Mouse (Mus musculus) layer of hippocampus, adult 18-20 months (tissue): ENCODE results near the gene Chn1. TPM values are rescaled to one million over a fixed set of nuclear protein-coding genes. Genes with fewer than 3 reads are reported as not detected.

Source experiments
- DNase-seq, 2 experiments: peaks; one replicate each; pipeline ENCODE4 v3.0.0; 2022; ENCODE audit warnings: low spot score in 2 of 2
- total RNA-seq, 2 experiments: library from RNA; stranded (reverse); gene quantifications; 2 replicates each; pipeline ENCODE4 v1.2.3; 2021

The Chn1 gene
- total RNA-seq, 2 experiments from 2014 or later = 1,648 to 1,811 TPM

DNA sequence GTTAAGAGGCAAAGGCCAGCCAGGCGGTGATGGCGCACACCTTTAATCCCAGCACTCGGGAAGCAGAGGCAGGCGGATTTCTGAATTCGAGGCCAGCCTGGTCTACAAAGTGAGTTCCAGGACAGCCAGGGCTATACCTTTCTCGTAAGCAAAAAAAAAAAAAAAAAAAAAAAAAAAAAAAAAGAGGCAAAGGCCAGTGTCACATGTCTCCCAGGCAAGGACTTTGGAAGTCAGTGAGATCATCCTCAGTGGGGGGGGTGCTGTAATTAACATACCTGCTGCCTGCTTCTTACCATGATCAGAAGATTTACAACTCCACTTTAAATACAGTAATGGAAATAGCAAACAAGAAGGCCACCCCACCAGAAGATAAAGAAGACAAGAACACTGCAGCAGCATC, 137.5 kb downstream of the Chn1 start:
- no peak for DNase-seq

DNA sequence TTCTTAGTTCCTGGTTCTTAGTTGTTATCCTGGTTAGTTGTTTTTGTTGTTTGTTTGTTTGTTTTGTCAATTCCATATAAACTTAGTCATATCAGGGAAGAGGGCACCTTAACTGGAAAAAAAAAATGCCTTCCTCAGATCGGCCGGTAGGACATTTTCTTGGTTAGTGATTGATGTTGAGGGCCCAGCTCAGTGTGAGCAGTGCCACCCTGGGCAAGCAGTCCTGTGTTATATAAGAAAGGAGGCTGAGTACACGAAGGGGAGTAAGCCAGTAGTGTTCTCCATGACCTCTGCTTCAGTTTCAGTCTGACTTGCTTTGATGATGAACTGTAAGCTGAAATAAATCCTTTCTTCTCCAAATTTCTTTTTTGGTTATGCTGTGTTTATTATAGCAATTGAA, 138.8 kb downstream of the Chn1 start:
- DNase-seq = no peak

DNA sequence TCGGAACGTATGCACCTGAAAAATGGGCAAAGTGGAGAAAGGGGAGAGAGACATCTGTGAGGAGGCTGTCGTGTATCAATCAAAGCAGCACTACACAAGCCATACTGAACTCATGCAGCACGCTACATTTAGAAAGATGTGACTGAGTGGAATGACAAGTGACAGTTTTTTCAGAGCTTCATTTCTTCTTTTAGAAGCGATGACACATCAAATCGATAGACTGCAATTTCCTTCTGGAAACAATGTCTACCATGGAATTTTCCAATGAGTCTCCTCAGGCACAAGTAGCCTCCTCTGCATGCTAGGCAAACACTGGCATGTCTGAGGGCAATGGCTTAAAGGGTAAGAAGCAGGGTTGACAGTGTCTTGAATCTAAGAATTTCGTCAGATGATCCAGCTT, 143.3 kb downstream of the Chn1 start:
- no peak for DNase-seq

DNA sequence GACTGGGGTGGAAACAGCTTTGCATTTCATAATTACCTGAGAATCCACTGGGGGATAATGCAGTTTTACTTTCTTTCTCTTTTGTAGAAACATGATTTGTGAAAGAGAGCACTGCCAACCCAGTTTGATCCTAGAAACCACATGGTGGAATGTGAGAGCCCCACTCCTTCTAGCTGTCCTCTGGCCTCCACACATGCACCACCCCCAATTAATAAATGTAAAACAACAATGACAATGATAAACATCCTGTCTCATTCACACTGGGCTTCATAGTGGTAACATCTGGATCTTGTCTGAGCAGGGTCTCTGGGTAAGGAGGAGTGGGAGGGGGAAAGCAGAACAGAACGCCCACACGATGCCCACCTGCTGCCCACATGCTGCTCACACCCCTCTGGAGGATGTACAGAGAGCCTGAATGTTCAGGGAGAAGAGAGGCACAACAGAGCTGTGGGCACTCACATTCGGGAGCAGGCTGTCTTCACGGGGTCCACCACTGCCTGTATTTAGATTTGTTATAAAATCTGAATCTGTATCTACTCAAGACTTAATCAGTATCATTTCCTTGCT, 156.6 kb downstream of the Chn1 start:
- DNase-seq = no peak

DNA sequence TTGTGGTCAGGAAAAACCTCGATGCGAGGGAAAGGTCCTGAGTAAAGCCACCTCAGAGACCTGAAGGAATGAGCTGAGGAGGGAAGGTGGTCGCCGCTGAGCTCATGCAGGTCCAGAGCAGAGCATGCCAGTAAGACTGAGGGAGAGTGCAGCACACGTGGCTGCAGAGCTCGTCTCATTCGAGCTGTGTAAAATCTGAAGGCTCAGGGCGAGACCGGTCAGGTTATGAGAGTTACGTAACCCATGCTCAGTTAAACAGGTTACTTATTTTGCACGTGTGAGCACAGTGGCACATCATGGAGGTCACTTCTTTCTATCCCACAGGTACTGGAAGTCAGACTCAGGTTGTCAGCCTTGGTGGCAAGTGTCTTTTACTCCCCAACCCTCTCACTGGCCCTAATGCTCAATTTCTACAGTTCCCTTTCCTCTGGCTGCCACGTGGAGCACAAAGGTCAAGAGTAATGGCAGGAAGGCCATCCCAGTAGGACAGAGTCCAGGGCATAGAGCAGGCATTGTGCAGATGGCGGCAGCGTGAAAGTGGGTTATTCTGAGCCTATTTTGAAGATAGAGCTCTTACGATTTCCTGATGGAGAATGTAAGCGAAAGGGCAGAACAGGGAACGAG, 158.6 kb downstream of the Chn1 start:
- DNase-seq = no peak

DNA sequence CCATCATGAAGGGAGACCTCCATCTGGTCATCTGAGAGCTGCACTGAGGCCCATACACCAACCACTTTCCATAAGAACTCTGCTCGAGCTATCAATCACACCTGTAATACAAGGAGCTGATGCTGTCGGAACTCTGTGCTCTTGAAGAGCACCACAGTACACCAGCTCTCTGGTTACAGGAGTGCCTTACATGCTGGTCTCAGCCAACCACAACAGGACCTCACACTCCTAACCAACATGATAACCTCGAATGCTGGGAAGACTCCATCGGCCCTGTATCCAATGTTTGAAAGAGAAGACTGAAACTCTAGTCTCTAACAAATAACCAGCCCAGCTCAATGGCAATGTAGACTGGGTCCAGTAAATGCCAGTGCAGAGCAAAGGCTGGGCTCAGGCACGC, 159.7 kb downstream of the Chn1 start:
- DNase-seq = peak in 1 of 2 experiments; percentile 0

DNA sequence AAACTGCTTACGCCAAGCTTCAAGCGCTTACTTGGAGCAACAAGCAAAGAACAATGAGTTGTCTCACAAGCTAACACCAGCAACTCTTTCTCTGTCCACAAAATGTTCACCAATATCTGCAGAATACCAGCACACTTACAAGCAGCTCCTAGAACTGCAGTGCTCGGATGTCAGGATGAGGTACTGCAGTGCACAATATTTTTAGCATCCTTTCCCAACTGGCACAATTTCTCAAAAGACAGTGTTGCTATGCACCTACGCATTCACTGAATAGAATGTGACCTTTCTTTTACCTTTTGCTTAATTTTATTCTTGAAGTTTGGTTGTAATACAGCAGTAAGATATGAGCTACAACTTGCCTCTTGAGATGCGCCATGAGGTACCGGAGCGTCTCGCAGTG, 160.8 kb downstream of the Chn1 start:
- DNase-seq = peak in 1 of 2 experiments; percentile 17

DNA sequence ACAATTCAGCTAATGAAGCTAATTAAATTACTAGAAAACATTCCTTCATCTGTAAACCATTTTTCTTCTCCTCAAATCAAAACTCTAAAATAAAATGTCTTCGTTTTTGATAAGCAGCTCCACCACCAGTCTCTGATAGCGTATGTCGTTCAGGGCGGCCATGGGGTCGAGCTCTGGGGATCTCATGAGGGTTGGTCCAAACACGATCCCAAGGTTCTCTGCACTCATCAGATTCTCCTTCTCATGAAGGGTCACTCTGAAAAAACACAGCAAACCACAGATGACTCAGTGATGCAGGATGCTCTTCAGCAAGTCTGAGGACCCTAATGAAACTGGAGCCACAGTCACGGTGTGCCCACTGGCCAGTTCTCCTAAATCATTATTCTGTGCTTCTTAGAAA, 162.2 kb downstream of the Chn1 start:
- DNase-seq = no peak

DNA sequence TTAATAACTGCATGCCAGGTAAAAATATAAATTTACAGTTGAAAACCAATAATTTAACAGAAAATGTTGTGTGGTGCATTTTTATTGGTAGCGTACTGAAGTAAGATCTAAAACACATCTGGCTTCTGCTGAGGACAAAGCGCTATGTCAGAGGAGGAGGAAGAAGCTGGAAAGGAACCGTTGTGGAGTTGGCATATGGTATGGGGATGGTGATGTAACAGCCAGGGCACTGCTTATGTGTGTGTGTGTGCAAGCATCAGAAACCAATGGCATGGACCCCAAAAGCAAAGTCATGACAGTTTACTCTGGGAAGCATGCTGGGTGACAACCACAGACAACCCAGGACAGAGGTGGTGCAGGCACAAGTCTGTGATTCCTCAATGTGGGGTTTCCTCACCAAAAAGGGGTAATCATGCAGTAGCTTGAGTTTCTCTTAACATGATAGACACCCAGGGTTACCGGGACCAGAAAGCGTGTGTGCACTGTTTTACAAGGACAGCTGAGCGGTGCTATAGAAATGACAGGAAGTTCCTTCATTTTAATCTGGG, 162.7 kb downstream of the Chn1 start:
- DNase-seq = no peak

DNA sequence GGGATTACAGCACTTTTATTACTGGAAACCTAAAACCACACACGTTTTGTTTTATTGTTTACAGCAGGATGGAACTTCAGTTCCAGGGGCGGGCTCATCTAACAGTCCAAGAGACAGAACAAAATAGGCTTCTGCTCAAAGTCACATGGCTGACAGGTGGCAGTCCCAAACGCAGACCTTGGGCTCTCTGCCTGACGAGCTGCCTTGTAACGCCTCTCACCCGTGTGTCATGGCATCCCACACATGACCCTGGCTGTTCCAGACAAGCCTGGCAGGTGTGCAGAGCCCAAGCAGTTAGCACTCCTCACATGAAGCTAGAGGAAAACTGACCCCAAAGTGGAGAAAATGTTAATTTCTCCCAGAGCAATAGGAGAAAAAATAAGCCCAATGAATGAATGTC, 163.3 kb downstream of the Chn1 start:
- DNase-seq = peak; percentile 66 to 87

DNA sequence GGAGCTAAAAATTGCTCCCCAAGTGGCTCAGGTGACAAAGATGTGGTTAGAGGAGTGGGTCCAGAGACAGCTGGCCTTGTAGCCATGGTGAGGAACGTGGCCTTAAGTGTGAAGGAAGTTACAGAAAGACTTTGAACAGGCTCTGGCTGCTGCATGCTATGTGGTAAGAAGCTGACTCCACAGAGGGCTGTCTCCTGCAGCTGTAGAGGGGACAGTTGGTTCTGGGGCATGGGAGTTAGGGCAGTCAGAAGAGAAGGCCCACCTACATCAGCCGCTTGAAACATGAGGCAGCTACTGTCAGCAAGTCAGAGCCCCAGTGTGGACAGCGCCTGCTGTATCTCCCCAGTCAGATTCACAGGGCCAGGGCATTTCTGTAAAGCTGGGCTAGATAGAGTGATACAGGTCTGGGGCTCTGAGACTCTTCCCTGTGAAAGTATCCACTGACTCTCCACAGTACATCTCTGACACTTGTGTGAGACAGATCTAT, 165.4 kb downstream of the Chn1 start:
- DNase-seq = no peak

DNA sequence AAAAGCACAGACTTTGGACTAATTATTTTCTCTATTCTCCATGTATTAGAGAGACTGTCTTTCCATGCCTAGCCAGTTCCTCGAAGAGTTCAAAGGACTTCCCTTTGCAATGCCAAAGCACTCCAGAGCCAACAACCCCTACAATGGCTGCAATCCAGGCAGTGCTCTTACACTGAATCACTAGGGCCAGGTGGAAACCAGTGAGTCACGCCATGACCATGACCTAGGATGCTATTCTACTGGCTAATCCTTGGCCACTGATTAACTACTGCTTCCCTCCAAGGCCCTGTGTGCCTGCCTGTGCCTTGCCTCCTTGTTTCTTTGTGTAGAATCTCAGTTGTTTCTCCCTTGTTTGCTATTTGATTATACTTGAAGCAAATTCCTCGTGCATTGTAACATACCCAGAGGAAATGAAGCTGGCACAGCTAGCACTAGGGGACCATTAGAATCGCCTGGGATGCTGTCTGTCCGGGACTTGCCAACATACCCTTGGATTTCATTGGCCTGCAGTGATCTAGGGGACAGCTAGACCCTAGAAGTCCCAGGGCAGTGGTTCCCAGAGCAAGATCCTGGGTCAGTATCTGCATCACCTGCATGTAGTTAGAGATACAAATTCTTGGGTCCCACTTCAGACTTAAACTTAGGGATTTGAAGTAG, 166.0 kb downstream of the Chn1 start:
- DNase-seq = no peak

DNA sequence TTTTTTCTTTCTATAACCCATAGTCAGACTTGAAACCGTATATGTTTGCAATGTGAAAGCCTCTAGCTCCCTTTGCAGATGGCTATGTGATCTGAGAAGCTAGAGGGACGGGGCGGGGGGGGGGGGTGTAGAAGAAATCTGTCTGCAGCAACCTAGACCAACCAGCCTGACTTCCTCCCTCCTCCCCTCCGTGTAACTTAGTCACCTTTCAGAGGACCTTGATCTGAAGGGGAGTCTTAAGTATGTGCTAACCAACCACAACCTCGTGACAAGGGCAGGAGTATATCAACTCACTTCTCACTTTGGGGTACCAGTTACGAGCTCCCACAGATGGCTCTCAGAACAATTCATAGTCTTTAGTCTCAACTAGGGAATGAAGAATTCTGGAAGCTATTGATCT, 166.8 kb downstream of the Chn1 start:
- DNase-seq = no peak

DNA sequence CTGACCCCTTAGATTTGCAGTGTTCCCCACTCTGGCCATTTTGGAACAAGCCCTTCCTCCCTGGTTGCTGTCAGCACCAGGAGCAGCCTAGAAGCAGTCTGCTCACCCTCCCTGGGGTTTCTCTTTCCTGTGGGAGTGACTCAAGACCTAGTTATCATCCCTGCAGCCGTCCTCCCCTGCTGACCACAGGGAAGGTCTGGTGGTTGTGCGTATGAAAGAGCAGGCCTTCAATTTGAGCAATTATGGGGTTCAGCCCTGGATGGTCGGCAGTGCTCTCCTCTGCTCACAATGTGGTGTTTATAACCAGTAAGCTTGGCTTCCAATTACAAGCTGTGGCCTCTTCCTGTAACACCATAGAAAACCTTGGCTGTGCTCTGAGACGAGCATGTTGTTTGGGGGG, 167.5 kb downstream of the Chn1 start:
- no peak for DNase-seq

DNA sequence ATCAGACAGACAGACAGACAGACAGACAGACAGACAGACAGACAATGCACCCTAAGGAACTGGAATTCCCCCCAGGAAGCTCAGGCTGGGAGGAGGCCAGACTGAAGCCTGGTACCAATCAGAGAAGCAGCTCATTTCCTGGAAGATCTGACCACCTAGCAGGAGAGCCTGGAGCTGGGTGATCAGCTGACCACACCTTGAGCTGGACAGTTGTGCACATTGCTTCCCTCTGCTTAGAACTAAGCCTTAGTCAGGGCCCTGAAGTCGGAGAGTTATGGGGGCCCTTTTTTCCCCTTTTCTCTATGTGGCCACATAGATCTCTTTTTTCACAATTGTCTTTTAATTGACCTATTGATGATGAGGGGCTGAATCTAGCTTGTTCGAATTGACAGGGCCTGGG, 168.0 kb downstream of the Chn1 start:
- no peak for DNase-seq

DNA sequence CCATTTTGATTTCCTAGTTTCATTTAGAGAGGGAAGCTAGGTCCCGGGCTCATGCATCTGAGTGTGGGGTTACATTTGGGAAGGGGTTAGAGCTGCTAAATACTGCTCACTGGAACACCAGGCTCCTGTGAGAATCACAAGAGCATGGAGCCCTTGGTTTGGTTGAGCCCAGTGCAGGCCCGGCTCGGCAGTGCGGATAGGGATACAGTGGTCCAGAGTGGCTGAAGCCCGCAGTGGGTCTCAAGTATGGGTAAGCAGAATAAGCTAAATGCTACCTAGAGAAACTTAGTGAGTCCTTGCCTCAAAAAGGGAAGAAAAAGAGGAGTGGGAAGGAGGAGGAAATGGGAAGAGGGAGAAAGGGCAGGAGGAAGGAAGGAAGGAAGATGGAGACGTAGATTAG, 168.5 kb downstream of the Chn1 start:
- DNase-seq = no peak

DNA sequence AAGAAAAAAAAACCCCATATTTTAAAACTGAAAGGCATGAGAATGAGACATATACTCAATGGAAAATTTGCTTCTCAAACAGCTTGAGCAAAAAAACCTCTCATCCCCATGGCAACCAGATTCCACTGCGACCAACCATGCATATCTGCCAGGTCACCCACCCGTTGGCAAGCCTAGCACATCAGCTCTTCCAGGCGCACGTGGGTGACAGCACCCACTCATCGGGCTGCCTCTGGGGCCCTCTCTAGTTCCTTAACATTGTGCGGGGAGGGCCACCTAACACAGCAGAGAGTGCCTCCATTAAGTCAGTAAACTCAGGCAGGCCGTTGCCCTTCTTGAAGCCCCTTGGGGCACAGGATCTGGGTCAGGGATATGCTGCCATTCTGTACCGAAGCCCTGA, 170.1 kb downstream of the Chn1 start:
- DNase-seq = peak; percentile 92 to 96

DNA sequence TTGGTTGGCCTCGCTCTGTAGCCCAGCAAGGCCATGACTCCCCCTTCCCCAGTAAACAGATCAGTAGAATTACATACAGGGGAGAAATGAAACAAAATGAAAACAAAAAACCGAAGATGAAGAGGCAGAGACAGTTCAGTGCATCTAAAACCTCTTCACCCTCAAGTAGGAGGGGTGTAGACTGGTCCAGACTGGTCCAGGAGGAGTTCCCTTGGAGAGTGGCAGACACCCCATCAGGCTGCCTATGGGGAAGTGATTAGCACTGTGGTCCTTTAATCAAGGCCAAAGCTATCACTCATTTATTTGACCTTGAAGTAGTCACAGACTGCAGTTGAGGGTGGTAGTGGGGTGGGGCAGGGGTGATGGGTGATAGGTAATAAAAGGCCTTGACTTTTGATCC, 170.6 kb downstream of the Chn1 start:
- no peak for DNase-seq

DNA sequence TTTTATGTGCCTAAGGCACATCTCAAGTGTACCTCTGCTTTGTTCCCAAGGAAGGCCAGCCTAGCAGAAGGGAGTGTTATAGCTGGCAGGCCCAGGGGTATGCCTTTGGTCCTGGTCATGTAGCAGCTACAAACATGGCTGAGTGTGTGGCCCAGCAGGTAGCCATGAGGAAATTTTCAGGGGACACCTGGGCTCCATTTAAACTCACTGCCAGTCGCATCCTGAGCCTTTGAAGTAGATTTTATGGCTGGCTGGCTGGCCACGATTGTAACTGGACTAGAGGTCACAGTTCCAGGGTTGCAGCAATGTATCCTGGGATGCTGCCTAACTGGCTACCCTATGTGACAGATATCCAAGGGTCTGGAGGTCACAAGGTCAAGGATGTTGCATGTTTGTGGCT, 174.5 kb downstream of the Chn1 start:
- DNase-seq = no peak

DNA sequence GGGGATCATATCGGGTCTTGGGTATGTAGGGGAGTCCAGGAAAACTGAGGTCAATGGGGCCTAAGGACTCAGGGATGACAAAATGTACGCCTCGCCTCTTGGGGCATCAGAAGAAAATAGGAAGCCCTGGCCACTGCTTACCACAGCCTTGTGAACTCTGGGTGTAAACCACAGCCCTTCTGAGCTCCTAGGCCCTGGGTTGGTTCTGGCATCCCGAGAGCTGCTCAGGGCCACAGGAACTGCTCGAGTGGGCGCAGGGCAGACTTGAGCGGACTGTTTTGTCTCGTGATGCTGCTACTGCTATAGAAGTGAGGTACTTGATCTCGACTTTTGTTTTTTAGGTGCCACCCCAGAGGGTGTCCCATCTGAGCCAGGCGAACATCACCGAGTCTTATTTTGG, 177.4 kb downstream of the Chn1 start:
- no peak for DNase-seq

DNA sequence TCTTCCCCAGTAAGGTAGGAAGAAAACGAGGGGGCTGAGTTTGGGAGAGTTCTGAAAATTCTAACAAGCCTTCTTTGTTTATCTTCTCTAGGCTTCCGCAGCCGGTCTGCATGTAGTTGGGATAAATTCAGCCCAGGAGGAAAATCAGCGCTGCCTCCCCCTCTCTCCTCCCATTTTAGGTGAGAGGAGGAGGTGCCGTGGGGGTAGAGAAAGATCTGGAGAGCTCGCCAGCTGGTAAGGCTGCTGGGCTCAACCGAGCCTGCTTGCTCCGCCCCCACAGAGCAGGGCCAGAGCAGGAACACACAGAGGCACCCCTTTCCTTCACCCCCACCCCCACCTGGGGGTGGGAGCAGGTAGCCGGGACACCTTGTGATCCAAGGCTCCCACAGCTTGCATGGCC, 178.4 kb downstream of the Chn1 start:
- DNase-seq = peak; percentile 88 to 93

DNA sequence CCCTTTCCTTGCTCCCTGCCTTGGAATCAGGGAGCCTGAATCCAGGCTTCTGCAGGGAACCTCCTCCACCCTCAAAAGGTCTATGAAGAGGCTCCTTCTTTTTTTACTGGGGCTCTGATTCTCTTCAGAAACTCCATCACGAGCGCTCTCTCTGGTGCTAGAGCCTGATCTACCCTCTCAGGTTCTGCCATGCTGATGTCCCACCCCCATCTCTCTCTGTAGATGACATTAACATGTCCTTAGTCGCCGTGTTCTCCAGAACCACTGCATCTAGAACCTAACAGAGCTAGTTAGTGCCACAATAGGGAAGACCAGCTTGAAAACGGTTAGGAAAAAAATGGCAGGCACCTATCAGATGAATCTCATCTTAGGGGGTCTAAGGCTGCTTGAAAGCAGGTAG, 178.8 kb downstream of the Chn1 start:
- no peak for DNase-seq

DNA sequence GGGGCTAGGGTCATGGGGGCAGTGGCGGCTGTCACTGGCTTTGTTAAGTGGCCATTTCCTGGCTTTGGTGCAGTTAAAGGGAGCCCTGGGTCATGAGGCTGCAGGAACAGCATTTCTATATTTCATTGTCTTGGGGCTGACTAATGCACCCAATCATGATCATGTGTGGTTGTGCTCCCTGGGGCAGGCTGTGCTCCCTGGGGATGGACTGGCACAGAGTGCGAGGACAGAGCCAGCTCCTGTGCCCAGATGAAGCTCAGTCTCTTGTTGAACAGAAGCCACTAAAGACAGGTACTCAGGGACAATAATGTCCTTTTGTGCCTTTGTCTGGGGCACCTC, 182.1 kb downstream of the Chn1 start:
- no peak for DNase-seq
